Mouse (Mus musculus) C2C12 (cell line): Measurements from ENCODE around the gene Cyp24a1.

Source experiments
- CTCF ChIP-seq: IDR thresholded peaks from one replicate; pipeline ENCODE4 v1.5.1; 2011; ENCODE audit not compliant: control insufficient read depth, insufficient read depth, insufficient read length
- FOSL1 ChIP-seq: IDR thresholded peaks from one replicate; pipeline ENCODE4 v1.8.0; 2011; ENCODE audit warnings: mild to moderate bottlenecking, low read length; ENCODE audit not compliant: poor library complexity, insufficient read depth, severe bottlenecking
- MAX ChIP-seq: IDR thresholded peaks from one replicate; pipeline ENCODE4 v1.6.1; 2011; ENCODE audit warnings: mild to moderate bottlenecking, control low read depth
- MYOD1 ChIP-seq: IDR thresholded peaks from one replicate; pipeline ENCODE4 v1.6.1; 2011; ENCODE audit warnings: low read depth; ENCODE audit not compliant: control insufficient read depth, insufficient read length
- MYOG ChIP-seq: IDR thresholded peaks from one replicate; pipeline ENCODE4 v1.6.1; 2011; ENCODE audit not compliant: control insufficient read depth, insufficient read length; ENCODE audit errors: extremely low read depth
- USF1 ChIP-seq: IDR thresholded peaks from one replicate; pipeline ENCODE4 v1.6.1; 2011; ENCODE audit warnings: low read depth, mild to moderate bottlenecking, control low read depth, moderate library complexity

DNA sequence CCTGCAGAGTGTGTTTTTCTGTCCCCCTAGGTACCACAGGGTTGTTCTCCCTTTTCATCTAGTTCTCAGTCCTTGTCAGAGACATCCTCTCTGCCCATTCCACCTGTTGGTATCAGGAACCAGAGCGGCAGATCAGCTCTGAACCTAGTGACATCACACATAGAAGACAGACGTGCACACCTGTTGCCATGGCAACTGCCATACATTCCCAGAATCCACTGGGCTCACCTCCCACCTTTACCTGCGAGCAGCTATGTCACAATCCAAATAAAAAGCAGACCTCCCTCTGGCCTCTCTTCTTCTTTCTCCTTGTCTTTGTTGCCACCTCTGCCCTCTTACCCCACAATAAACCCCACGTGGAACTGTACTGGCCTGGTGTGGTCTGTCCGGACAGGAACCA is 26.4 kb downstream of the Cyp24a1 start:
- TF ChIP-seq CTCF (no peak), MAX (no peak), USF1 (no peak), FOSL1 (no peak), MYOD1 (no peak), MYOG (no peak)
